In the genomic region with DNA sequence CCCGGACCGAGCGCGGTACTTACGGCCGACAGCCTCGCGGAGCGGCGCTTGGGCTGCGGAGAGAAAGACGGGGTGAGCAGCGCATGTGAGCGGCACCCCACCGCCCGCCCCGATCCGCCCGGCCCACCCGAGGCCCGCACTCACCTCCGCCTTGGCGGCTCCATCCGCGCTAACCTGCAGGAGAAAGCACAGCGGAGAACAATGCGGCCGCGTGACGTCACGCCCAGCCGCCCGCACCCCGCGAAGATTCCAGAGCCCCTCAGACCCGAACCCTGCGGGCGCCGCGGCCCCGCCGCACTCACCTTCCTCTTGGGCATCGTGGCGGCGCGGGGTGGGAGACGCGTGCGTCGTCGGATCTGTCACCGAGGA, we compare ENCODE assay signal across 8 mouse cellular contexts. TPM values are rescaled to one million over a fixed set of nuclear protein-coding genes. Genes with fewer than 3 reads are reported as not detected.
DNase-seq lines count a peak whose midpoint lies in the region; ATAC-seq and TF ChIP-seq lines count a peak whose summit lies in the region.

No protein-coding gene starts in this region.

- in situ Hi-C loops in Patski (cut with MboI; ENCODE audit: low pct_unique_long_range_greater_than_20kb), result no loop called here

- CTCF ChIA-PET in Patski (lab: Charles Lee), result no interaction called here

- TF ChIP-seq CTCF in Patski (IDR thresholded peaks at IDR 0.05), result no peak

- H3K4me1 ChIP-seq in heart, embryonic 14.5 days (ENCODE audit: control insufficient read depth in 2 of 2, insufficient read depth in 2 of 2, low read length in 2 of 2), result peaks cover 2 to 20% of the 10 kb centered on the region in 2 experiments; a peak in 3 of 4 replicates
- H3K4me1 ChIP-seq in hindbrain, embryonic 12.5 days, result peaks cover 24% of the 10 kb centered on the region
- peaks cover 29% of the 10 kb centered on the region for H3K4me1 ChIP-seq in midbrain, embryonic 12.5 days

- peak overlapping the region; percentile 97 to 98 for H3K27ac ChIP-seq in heart, embryonic 14.5 days (replicated peaks in 1 of 2; ENCODE audit: control insufficient read depth in 1 of 2, insufficient read depth in 1 of 2, low read depth in 2 of 2, low read length in 2 of 2)
- H3K27ac ChIP-seq in hindbrain, embryonic 12.5 days, result peak overlapping the region; percentile 99
- peak overlapping the region; percentile 99 for H3K27ac ChIP-seq in midbrain, embryonic 12.5 days (replicated peaks)

- no peak for DNase-seq in heart, adult 9 months (ENCODE audit: low spot score in 2 of 2)
- DNase-seq in Patski (ENCODE audit: low read depth, low spot score), result no peak
- DNase-seq in urinary bladder, adult 18-20 months (ENCODE audit: low spot score in 2 of 2), result no peak
- DNase-seq in frontal cortex, postnatal 25 days (ENCODE audit: low spot score in 2 of 2), result no peak
- DNase-seq in gastrocnemius, postnatal 25 days, result no peak

- under 1% methylated on average over 51 of the region's 52 CpGs for WGBS in heart, embryonic 14.5 days
- WGBS in hindbrain, embryonic 12.5 days, result 1% methylated on average over 52 of the region's 52 CpGs
- WGBS in midbrain, embryonic 12.5 days, result under 1% methylated on average over 51 of the region's 52 CpGs

- H3K27me3 ChIP-seq in heart, embryonic 14.5 days (ENCODE audit: control insufficient read depth, insufficient read depth, low read length), result no peaks in the 10 kb centered on the region
- H3K27me3 ChIP-seq in Patski, result no peaks in the 10 kb centered on the region
- H3K27me3 ChIP-seq in hindbrain, embryonic 12.5 days, result no peaks in the 10 kb centered on the region
- H3K27me3 ChIP-seq in midbrain, embryonic 12.5 days, result peaks cover 26% of the 10 kb centered on the region

- peak; percentile 52 for ATAC-seq in heart, embryonic 14.5 days (ENCODE audit: insufficient number of reproducible peaks, insufficient read depth, low FRiP score, low read depth)
- ATAC-seq in Patski, result peak; percentile 6
- peak; percentile 78 for ATAC-seq in hindbrain, embryonic 12.5 days (ENCODE audit: low FRiP score)
- peak; percentile 74 for ATAC-seq in midbrain, embryonic 12.5 days (ENCODE audit: low FRiP score, low read depth)

- no peaks in the 10 kb centered on the region for H3K9me3 ChIP-seq in heart, embryonic 14.5 days (ENCODE audit: control insufficient read depth, low read length)
- H3K9me3 ChIP-seq in hindbrain, embryonic 12.5 days (replicated peaks), result no peaks in the 10 kb centered on the region
- no peaks in the 10 kb centered on the region for H3K9me3 ChIP-seq in midbrain, embryonic 12.5 days

- peak overlapping the region; percentile 99 for H3K9ac ChIP-seq in heart, embryonic 14.5 days (ENCODE audit: low read length)
- peak overlapping the region; percentile 98 for H3K9ac ChIP-seq in hindbrain, embryonic 12.5 days
- H3K9ac ChIP-seq in midbrain, embryonic 12.5 days (replicated peaks), result peak overlapping the region; percentile 97

- H3K4me3 ChIP-seq in heart, embryonic 14.5 days (ENCODE audit: control insufficient read depth in 1 of 2, insufficient read depth in 1 of 2, low read depth in 1 of 2, low read length in 2 of 2), result peak overlapping the region; percentile 90 to 96
- peak overlapping the region; percentile 91 for H3K4me3 ChIP-seq in hindbrain, embryonic 12.5 days
- peak overlapping the region; percentile 95 for H3K4me3 ChIP-seq in midbrain, embryonic 12.5 days

- peak overlapping the region; percentile 91 for H3K4me2 ChIP-seq in heart, embryonic 14.5 days (ENCODE audit: low read length)
- peak overlapping the region; percentile 84 for H3K4me2 ChIP-seq in hindbrain, embryonic 12.5 days (replicated peaks)
- H3K4me2 ChIP-seq in midbrain, embryonic 12.5 days (replicated peaks), result peak overlapping the region; percentile 89

- POLR2A ChIA-PET in Patski (lab: Charles Lee), result no interaction called here

- peaks cover 44% of the 10 kb centered on the region for H3K36me3 ChIP-seq in heart, embryonic 14.5 days (ENCODE audit: control insufficient read depth, insufficient read depth, low read length)
- H3K36me3 ChIP-seq in hindbrain, embryonic 12.5 days, result peaks cover 33% of the 10 kb centered on the region
- H3K36me3 ChIP-seq in midbrain, embryonic 12.5 days, result peaks cover 41% of the 10 kb centered on the region

RNA-seq across cellular contexts. Expression of a gene that starts 0.3 kb away (rescaled TPM):
- polyA plus RNA-seq in heart, embryonic 14.5 days (2014; fragmentation: Nextera tagmentation; extraction: Ambion mirVana), result 277 and 306 TPM in 2 replicates
- polyA plus RNA-seq in Patski (2021), result 522 TPM
- polyA plus RNA-seq in hindbrain, embryonic 12.5 days (2016; fragmentation: Nextera tagmentation; extraction: Ambion mirVana), result 655 and 709 TPM in 2 replicates
- polyA plus RNA-seq in midbrain, embryonic 12.5 days (2016; fragmentation: Nextera tagmentation; extraction: Ambion mirVana), result 718 and 726 TPM in 2 replicates
- total RNA-seq in gastrocnemius, postnatal 25 days (2021), result 10 to 100 TPM; 30.2 to 38.5 TPM

RNA-seq across cellular contexts. Expression of a gene that starts 17.9 kb away (rescaled TPM):
- polyA plus RNA-seq in heart, embryonic 14.5 days (2014; fragmentation: Nextera tagmentation; extraction: Ambion mirVana), result 63.1 and 66.7 TPM in 2 replicates
- 36.9 TPM for polyA plus RNA-seq in Patski (2021)
- 117 and 121 TPM in 2 replicates for polyA plus RNA-seq in hindbrain, embryonic 12.5 days (2016; fragmentation: Nextera tagmentation; extraction: Ambion mirVana)
- polyA plus RNA-seq in midbrain, embryonic 12.5 days (2016; fragmentation: Nextera tagmentation; extraction: Ambion mirVana), result 116 and 124 TPM in 2 replicates
- 1 to 10 TPM; 9.5 to 9.8 TPM for total RNA-seq in gastrocnemius, postnatal 25 days (2021)

RNA-seq across cellular contexts. Expression of a gene that starts 44.9 kb away (rescaled TPM):
- polyA plus RNA-seq in heart, embryonic 14.5 days (2014; fragmentation: Nextera tagmentation; extraction: Ambion mirVana), result 96.9 and 100 TPM in 2 replicates
- 46.6 TPM for polyA plus RNA-seq in Patski (2021)
- 219 and 232 TPM in 2 replicates for polyA plus RNA-seq in hindbrain, embryonic 12.5 days (2016; fragmentation: Nextera tagmentation; extraction: Ambion mirVana)
- polyA plus RNA-seq in midbrain, embryonic 12.5 days (2016; fragmentation: Nextera tagmentation; extraction: Ambion mirVana), result 210 and 222 TPM in 2 replicates
- 10 to 100 TPM; 59.2 to 63.4 TPM for total RNA-seq in gastrocnemius, postnatal 25 days (2021)

Comparison
In these comparisons a context has a peak if more than half of its experiments do, and no peak if none do; other contexts are left out.
1. ATAC-seq: peak in every context shown above with its lines; median percentile 78 in hindbrain, embryonic 12.5 days; 74 in midbrain, embryonic 12.5 days; 52 in heart, embryonic 14.5 days; 6 in Patski.